Mouse (Mus musculus) lung, postnatal 0 days (tissue): ENCODE results near the gene Prmt1.

ENCODE experiments used
- CTCF ChIP-seq: IDR thresholded peaks from 2 replicates; pipeline ENCODE4 v1.5.1; 2016; ENCODE audit warnings: antibody characterized with exemption, mild to moderate bottlenecking
- EP300 ChIP-seq: IDR thresholded peaks from 2 replicates; pipeline ENCODE4 v1.6.1; 2016; ENCODE audit warnings: antibody characterized with exemption, mild to moderate bottlenecking, control low read depth

- TF ChIP-seq CTCF (no peak), EP300 (no peak)
Observed at GRCm38 (mm10) chr7:45030857-45031256, 44.5 kb upstream of the Prmt1 start.
